Mouse (Mus musculus) splenic B cell, adult 2 months (primary cell): ENCODE results near the gene Aim2.

Experiments used
- DNase-seq: peaks from one replicate; pipeline ENCODE4 v3.0.0-alpha.2; 2011; ENCODE audit warnings: low read depth, low spot score
- H3K27me3 ChIP-seq: 2 replicates; pipeline ENCODE4 v1.6.1; 2012; ENCODE audit warnings: mild to moderate bottlenecking, low read length, moderate library complexity, mixed read lengths; ENCODE audit not compliant: control insufficient read depth, poor library complexity, insufficient read depth, severe bottlenecking
- H3K36me3 ChIP-seq: 2 replicates; pipeline ENCODE4 v1.6.1; 2012; ENCODE audit warnings: mild to moderate bottlenecking, low read length, moderate library complexity, mixed read lengths; ENCODE audit not compliant: control insufficient read depth, poor library complexity, insufficient read depth, severe bottlenecking

Aim2 gene

DNA sequence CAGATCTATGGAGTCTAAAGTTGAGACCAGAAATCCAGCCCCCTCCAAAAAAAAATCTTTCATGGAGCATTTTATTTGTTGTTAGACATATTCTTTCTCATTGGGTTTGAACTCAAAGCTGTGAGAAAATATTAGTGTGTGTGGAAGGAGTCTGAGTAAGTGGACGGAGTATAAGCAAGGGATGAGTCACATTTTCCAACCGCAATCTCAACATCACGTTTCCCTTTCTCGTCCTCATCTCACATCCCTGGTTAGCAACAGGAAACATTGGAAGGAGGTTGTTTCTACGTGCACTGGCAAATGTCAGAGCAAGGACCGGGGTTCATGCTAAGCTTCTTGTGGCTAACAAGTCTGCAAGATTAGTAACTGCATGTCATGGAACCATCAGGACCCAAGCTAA lies 41.1 kb downstream of the Aim2 start:
- H3K27me3 ChIP-seq = peaks cover 2% of the 10 kb centered on the region; the same call in 1 of the 2 replicates
- no peaks in the 10 kb centered on the region for H3K36me3 ChIP-seq
- no peak for DNase-seq

DNA sequence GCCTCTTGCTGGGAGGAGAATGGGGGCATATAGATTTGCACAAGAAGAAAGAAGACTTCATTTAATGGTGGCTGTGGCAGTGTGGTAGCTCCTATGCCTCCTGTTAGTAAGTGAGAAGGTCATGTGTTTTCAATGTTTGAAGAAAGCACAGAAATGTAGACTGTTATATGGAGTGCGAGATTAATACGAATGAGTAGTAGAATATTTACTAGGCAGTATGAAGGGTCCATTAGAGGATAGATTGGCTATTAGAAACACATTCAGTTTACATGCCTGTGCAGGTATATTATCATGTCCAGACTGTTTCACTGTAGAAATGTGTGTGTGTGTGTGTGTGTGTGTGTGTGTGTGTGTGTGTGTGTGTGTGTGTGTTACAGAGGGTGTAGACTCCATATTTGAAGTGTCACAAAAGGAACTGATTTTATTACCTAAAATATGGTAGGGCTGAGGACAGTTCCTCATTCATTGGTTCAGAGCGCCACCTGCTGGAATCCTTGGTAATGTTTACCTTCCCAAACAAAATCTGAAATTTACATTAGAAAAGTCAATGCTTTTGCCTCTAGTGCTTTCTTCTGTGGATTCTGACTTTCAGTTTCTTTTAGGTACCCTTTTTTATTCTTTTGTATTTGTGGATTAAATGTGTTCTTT lies 47.8 kb downstream of the Aim2 start:
- H3K27me3 ChIP-seq = no peaks in the 10 kb centered on the region
- DNase-seq = peak; percentile 85
- H3K36me3 ChIP-seq = no peaks in the 10 kb centered on the region

DNA sequence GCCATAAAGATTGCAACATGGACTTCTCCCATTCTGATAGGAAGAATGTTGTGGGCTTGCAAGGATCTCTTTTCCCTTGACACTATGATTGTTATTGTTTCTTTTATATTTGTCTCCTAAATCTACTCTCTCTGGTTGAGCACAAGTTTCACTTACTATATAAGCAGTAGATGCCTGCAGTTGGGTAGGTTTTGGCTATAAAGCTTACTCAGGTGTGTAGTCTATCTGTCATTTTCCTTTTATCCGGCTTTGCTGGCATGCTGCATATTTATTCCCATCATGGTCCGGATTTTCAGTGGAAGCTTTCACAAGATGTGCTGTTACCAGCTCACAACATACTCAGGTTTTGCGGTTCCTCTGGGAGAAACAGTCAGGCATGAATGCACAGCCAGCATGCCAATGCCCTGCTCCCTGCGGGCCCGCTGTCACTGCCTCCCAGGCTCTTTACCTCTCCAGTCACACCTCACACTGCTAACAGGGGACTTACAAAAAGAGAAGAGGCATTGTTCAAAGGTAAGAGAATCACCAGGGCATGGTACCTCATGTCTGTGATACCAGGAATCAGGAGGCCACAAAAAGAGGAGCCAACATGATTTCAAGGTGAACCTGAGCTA lies 54.1 kb downstream of the Aim2 start:
- no peaks in the 10 kb centered on the region for H3K27me3 ChIP-seq
- no peak for DNase-seq

DNA sequence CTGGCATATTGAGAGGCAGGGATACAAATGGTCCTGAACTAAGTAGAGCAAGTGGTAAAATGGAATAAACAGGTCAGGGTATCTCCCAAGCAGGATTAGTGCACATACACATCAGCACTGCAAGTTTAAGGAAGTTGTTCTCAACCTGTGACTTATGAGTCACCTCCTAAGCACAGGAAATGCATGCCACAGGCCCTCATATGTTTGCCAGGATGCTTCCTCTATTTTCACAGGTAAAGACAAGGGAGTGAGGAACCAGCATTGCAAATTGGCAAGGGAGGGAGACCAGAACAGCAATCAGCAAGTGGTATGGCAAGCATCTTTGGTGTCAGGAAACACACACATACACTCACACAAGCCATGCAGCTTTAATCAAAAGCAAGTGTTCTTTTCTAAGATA lies 58.4 kb downstream of the Aim2 start:
- no peaks in the 10 kb centered on the region for H3K36me3 ChIP-seq
- H3K27me3 ChIP-seq = no peaks in the 10 kb centered on the region
- peak; percentile 75 for DNase-seq

More for the DNA sequence above, 54.1 kb downstream of the Aim2 start:
- H3K36me3 ChIP-seq = no peaks in the 10 kb centered on the region

DNA sequence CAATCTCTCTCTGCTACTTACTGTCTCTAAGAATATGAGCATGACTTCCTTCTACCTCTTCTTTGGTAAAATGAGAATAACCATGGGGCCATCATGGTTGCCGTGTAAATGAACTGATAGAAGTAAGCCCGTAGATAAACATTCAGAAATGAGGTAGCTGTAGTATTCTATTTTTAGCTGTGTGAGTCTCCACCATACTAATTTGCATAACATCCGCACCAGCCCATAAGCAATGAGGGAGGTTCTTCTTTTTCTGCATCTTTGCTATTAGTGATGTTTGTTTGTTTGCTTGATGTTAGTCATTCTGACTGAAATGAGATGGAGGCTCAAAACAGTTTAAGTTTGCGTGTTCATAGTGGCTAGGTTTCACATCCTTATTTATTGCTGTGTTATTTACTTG lies 61.2 kb downstream of the Aim2 start:
- Histone ChIP-seq H3K36me3 (no peaks in the 10 kb centered on the region), H3K27me3 (no peaks in the 10 kb centered on the region)
- peak; percentile 81 for DNase-seq

DNA sequence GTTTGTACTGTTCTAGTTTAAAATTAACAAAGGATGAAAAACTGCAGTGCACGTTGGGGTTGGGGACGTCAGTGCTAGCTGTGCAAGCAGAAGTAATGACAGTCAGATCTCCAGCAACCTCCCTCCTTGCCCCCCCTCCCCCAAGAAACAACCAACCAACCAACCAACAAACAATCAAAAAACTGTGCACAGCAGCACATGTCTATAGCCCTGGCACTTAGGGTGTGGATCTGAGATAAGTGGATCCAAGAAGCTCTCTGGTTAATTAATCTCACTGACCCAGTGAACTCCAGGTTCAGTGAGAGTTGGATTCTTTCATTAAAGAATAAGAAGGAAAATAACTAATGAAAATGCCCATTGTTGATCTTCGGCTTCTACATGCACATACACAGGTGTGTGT lies 64.0 kb downstream of the Aim2 start:
- H3K27me3 ChIP-seq = no peaks in the 10 kb centered on the region
- no peaks in the 10 kb centered on the region for H3K36me3 ChIP-seq
- DNase-seq = no peak

DNA sequence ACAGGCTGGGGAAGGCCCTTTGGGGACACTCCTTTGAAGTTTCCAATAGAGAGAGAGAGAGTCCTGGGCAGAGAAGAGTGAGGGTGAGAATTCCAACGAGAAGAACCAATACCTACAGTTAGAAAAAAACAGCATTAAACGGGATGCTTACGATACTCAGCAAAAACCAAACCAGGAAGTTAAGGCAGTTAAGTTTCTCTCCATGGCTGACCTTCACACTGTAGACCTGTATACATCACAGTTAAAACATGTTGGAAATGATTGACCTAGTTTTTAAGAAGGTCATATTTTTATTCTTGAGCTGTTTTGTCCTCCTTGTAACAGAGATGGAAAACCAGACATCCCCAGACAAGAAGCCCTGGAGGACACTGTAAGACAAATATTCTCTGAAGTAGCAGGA lies 67.8 kb downstream of the Aim2 start:
- Histone ChIP-seq H3K27me3 (no peaks in the 10 kb centered on the region), H3K36me3 (no peaks in the 10 kb centered on the region)
- no peak for DNase-seq

DNA sequence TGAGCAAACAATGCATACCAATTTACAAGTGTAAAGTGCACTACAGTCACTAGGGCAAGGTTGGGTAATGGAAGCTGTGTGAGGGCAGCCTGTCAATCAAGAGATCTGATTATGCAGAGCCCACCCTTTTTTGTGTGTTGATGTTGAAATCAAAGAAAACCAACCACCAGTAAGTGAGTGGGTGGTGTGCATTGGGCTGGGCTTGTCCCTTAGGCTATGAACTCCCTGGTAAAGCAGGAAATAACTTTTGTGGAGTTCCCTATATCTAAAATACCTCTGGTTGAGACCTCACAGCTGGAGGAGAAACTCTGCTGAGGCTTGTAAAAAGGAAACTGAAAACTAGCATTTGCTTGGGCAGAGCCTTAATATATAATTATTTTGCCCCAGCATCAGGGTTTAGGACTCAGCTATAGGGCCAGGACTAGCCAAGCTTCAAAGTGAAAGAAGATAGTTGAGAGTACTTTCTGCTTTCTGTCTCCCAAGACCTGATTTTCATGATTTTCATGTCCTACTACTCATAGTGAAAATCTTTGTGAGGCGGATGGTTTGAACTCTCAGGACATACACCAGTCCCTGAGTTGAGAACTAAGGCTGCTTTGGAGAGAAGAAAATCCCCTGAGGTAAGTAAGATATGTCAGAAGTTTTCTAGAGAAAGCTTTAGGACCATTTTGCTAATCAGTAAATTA lies 68.4 kb downstream of the Aim2 start:
- no peaks in the 10 kb centered on the region for H3K27me3 ChIP-seq
- H3K36me3 ChIP-seq = no peaks in the 10 kb centered on the region
- peak; percentile 49 for DNase-seq

DNA sequence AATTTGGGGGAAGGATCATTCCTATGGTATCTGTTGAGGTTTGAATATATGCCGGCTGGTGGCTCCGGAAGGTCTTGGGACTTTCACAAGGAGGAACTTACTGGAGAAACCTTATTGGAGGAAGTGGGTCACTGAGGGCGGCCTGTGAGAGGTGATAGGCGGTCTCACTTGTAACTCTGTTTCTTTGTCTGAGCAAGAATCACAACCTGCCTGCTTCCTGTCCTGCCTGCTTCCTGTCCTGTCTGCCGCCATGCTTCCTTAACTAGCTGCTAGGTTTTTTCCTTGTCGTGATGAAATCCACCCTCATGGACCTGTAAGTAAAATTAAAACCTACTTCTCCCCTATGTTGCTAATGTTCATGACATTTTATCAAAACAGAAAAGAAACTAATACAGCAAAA lies 69.7 kb downstream of the Aim2 start:
- H3K27me3 ChIP-seq = no peaks in the 10 kb centered on the region
- DNase-seq = peak; percentile 83
- H3K36me3 ChIP-seq = 0 out of 2 replicates have a peak, but pooled peaks cover under 1% of the 10 kb centered on the region

DNA sequence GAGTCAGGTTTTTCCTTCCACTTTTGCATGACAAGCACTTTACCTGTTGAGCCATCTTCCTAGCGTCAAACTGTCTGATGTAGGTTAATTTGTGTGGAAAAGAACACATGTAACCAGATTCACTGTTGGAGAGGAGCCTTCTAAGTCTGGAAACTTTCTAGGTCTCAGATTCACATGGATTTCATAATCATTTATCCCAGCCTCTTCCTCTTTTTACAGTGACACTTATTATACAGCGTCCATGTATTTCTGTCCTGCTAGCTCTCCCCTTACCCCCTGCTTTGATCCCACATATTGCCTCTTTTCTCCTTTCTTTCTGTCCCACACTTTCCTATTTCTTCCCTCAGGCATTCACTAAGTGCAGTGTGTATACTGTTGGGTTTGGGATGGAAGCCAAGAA lies 75.7 kb downstream of the Aim2 start:
- DNase-seq = no peak
- Histone ChIP-seq H3K36me3 (0 out of 2 replicates have a peak, but pooled peaks cover 1% of the 10 kb centered on the region), H3K27me3 (no peaks in the 10 kb centered on the region)

DNA sequence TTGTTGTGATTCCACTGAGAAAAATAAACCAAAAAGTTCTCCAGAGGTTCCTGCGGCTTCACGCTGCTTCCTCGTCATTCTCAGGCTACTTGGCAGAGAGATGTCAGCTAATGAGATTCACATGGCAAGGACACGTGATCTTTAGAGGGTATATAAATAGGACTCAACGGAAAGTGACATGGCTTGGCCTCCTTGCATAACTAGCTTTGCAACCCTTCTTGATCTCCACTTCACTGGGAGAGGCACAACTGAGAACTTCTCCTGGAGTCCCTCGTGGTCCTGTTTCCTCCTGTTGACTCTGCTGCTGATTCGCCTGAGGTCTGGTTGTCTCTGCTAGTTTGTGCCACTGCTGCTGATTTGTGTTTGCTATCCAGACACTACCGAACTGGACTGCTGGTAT lies 76.7 kb downstream of the Aim2 start:
- no peak for DNase-seq
- Histone ChIP-seq H3K27me3 (no peaks in the 10 kb centered on the region), H3K36me3 (0 out of 2 replicates have a peak, but pooled peaks cover 1% of the 10 kb centered on the region)

DNA sequence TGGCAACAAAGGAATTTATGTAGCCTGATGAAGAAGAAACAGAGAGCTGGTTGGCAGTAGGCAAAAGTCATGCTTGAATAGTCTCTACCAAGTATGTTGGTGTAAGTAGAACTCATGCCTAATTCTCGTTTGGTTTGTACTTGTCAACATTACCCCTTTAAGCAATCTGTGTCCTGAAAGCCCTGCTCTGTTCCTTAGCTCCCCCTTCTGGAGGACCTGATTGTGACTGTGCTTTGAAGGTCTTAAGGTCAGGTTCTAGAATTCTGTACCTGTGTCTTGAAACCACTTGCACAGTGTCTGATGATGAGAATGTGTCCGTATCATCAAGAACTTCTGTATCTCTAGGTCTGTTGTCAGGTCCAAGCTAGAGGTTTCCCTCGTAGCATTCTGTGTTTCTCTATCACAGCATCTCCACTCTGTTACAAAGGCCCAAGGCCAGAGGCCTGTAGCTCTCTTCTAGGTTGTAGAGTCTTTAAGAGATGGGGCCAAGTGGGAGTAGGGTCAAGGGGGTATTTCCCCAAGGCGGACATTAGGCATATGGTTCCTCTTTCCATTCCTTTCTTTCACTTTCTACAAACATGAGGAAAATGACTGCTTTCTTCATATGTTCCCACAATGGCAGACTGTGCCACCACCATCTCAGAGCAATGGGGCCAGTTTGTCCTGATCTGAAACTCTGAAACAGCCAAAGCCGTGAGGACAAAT lies 79.5 kb downstream of the Aim2 start:
- peak; percentile 69 for DNase-seq
- Histone ChIP-seq H3K36me3 (0 out of 2 replicates have a peak, but pooled peaks cover 1% of the 10 kb centered on the region), H3K27me3 (no peaks in the 10 kb centered on the region)

DNA sequence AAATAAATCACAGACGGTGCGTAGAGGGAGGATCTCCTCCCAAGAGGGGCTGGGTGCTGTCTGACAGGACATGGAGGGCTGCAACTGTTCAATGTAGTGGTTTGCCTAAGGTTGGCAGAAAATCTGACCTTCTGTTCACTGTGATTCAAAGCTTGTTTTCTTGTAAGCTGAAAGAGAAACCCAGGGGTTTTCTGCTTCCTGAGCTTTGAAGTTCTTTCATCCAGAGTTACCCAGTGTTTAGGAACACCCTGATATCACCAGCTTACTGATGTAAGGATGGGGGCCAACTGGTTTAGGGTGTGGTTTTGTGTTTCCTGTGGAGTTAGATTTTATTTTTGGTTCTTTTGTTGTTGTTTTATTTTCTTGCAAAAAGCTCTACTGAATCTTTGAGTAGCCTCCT lies 81.7 kb downstream of the Aim2 start:
- no peaks in the 10 kb centered on the region for H3K36me3 ChIP-seq
- H3K27me3 ChIP-seq = no peaks in the 10 kb centered on the region
- no peak for DNase-seq

DNA sequence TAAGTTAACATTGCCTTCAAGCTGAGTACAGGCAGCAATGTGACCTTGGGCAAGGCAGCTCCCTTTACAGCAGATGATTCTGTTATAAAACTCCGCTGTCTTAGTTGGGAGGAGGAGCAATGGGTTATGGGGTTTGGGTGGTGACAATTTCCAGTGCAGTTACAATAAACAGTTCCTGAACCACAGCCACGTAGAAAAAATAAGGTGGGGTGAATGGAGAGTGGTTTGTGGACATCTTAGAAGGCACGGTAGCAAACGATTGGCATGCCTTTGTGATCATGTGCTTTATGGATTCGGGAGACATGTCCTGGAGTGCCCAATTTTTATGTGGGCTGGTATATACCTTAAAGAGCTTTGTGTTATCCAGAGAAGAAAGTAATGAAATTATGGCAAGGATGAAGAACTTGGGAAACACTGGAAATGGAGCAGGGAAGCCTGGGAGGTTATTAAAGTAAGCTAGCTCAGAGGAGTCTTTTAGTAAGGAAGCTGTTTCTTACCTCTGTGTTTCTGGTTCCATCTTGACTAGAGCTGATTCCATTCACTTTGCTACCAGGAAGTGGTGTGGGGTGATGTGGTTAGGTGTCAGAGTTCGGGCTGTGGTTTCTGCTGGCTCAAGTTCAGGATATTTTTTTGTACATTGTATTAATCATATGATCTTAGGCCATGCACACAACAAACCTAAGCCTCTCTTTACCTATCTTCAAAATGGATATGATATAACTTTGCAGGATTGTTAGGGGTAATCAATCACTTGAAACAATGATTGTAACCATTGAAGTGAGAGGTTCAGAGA lies 86.7 kb downstream of the Aim2 start:
- peak; percentile 33 for DNase-seq
- Histone ChIP-seq H3K36me3 (peaks cover 3% of the 10 kb centered on the region; the same call in 1 of the 2 replicates), H3K27me3 (no peaks in the 10 kb centered on the region)
